Mouse (Mus musculus) CH12.LX (cell line): ENCODE results near the gene Cdk14. TPM values are rescaled to one million over a fixed set of nuclear protein-coding genes. Genes with fewer than 3 reads are reported as not detected.

Source experiments
- DNase-seq: peaks from one replicate; pipeline ENCODE4 v3.0.0-alpha.2; 2013; ENCODE audit errors: extremely low read depth
- H3K27ac ChIP-seq: 2 replicates; pipeline ENCODE4 v1.5.1; 2012; ENCODE audit warnings: low read depth, mild to moderate bottlenecking, control low read depth, moderate library complexity; ENCODE audit not compliant: insufficient read depth
- H3K27me3 ChIP-seq: replicated peaks from 2 replicates; pipeline ENCODE3; 2012; ENCODE audit warnings: inconsistent platforms
- H3K36me3 ChIP-seq, 2 experiments: replicated peaks in 1 of 2; 2 replicates each; pipeline versions ENCODE3 to v1.6.1; 2012; ENCODE audit warnings: inconsistent platforms in 1 of 2, low read length in 1 of 2, mild to moderate bottlenecking in 1 of 2, mixed read lengths in 1 of 2, moderate library complexity in 1 of 2; ENCODE audit not compliant: control insufficient read depth in 1 of 2, insufficient read depth in 1 of 2
- H3K4me1 ChIP-seq, 2 experiments: 2 replicates each; pipeline ENCODE4 v1.6.1; 2012; ENCODE audit warnings: inconsistent platforms in 1 of 2, moderate library complexity in 1 of 2; ENCODE audit not compliant: insufficient read depth in 2 of 2, control insufficient read depth in 1 of 2
- H3K4me2 ChIP-seq: 2 replicates; pipeline ENCODE4 v1.6.1; 2012; ENCODE audit warnings: low read depth, mild to moderate bottlenecking, control low read depth; ENCODE audit not compliant: poor library complexity, insufficient read depth, severe bottlenecking
- H3K4me3 ChIP-seq, 3 experiments: fragments of 150-350 bp in 1 of 3; sonication (generic) in 1 of 3; replicated peaks in 1 of 3; 2 replicates each; pipeline versions ENCODE3 to v1.5.1; 2011 to 2012; ENCODE audit warnings: low read depth in 2 of 3, low read length in 2 of 3, mild to moderate bottlenecking in 2 of 3, moderate library complexity in 2 of 3, control low read depth in 1 of 3, improper control_type of control experiment in 1 of 3, inconsistent platforms in 1 of 3, mixed read lengths in 1 of 3; ENCODE audit not compliant: poor library complexity in 1 of 3
- H3K79me2 ChIP-seq: replicated peaks from 2 replicates; pipeline ENCODE4 v1.6.1; 2012; ENCODE audit warnings: mild to moderate bottlenecking, moderate library complexity; ENCODE audit not compliant: control insufficient read depth, poor library complexity, insufficient read depth, severe bottlenecking; ENCODE audit errors: extremely low read depth
- H3K9ac ChIP-seq: 2 replicates; pipeline ENCODE4 v1.6.1; 2012; ENCODE audit warnings: low read depth, mild to moderate bottlenecking, control low read depth, moderate library complexity; ENCODE audit not compliant: insufficient read depth
- H3K9me3 ChIP-seq: replicated peaks from 2 replicates; pipeline ENCODE3; 2012; ENCODE audit warnings: low read length, inconsistent platforms, mixed read lengths
- CTCF ChIP-seq, 2 experiments: IDR thresholded peaks in 1 of 2; conservative IDR thresholded peaks in 1 of 2; 2 replicates each; pipeline ENCODE4 v1.5.1; 2011 to 2012; ENCODE audit warnings: low read depth in 2 of 2, low read length in 2 of 2, improper control_type of control experiment in 1 of 2, inconsistent platforms in 1 of 2, mild to moderate bottlenecking in 1 of 2, moderate library complexity in 1 of 2
- ELF1 ChIP-seq: IDR thresholded peaks from 2 replicates; pipeline ENCODE4 v1.6.1; 2014; ENCODE audit warnings: low read depth, mild to moderate bottlenecking, inconsistent platforms, low read length, improper control_type of control experiment
- EP300 ChIP-seq: IDR thresholded peaks from 2 replicates; pipeline ENCODE4 v1.6.1; 2011; ENCODE audit warnings: low read length, improper control_type of control experiment
- ETS1 ChIP-seq: conservative IDR thresholded peaks from 2 replicates; pipeline ENCODE4 v1.6.1; 2012; ENCODE audit warnings: low read depth, mild to moderate bottlenecking, inconsistent platforms, low read length, improper control_type of control experiment, moderate library complexity
- KAT2A ChIP-seq: IDR thresholded peaks from 2 replicates; pipeline ENCODE4 v1.6.1; 2012; ENCODE audit warnings: low read length, improper control_type of control experiment, inconsistent platforms; ENCODE audit not compliant: insufficient replicate concordance
- MAFK ChIP-seq: IDR thresholded peaks from 2 replicates; pipeline ENCODE4 v1.6.1; 2011; ENCODE audit warnings: low read length, improper control_type of control experiment; ENCODE audit not compliant: insufficient replicate concordance
- MAX ChIP-seq: IDR thresholded peaks from 2 replicates; pipeline ENCODE4 v1.6.1; 2011; ENCODE audit warnings: low read length, improper control_type of control experiment
- MAZ ChIP-seq: IDR thresholded peaks from 2 replicates; pipeline ENCODE4 v1.6.1; 2012; ENCODE audit warnings: low read depth, mild to moderate bottlenecking, inconsistent platforms, low read length, improper control_type of control experiment, moderate library complexity
- MEF2A ChIP-seq: IDR thresholded peaks from 2 replicates; pipeline ENCODE4 v1.6.1; 2014; ENCODE audit warnings: low read depth, mild to moderate bottlenecking, inconsistent platforms, low read length, improper control_type of control experiment, borderline replicate concordance
- MXI1 ChIP-seq: IDR thresholded peaks from 2 replicates; pipeline ENCODE4 v1.6.1; 2011; ENCODE audit warnings: mild to moderate bottlenecking, low read depth, low read length, improper control_type of control experiment
- MYC ChIP-seq: IDR thresholded peaks from 2 replicates; pipeline ENCODE4 v1.6.1; 2011; ENCODE audit warnings: low read depth, mild to moderate bottlenecking, improper control_type of control experiment, low read length
- NELFE ChIP-seq: IDR thresholded peaks from 2 replicates; pipeline ENCODE4 v1.6.1; 2011; ENCODE audit warnings: low read depth, low read length, improper control_type of control experiment
- POLR2A ChIP-seq: IDR thresholded peaks from 2 replicates; pipeline ENCODE4 v1.6.1; 2011; ENCODE audit warnings: low read depth, mild to moderate bottlenecking, improper control_type of control experiment, low read length
- POLR2AphosphoS2 ChIP-seq: IDR thresholded peaks from 2 replicates; pipeline ENCODE4 v1.6.1; 2011; ENCODE audit warnings: low read depth, low read length, improper control_type of control experiment
- UBTF ChIP-seq: IDR thresholded peaks from 2 replicates; pipeline ENCODE4 v1.6.1; 2012; ENCODE audit warnings: low read depth, mild to moderate bottlenecking, inconsistent platforms, low read length, improper control_type of control experiment, moderate library complexity
- USF1 ChIP-seq: IDR thresholded peaks from 2 replicates; pipeline ENCODE4 v1.6.1; 2014; ENCODE audit warnings: low read depth, mild to moderate bottlenecking, inconsistent platforms, low read length, improper control_type of control experiment
- USF2 ChIP-seq: conservative IDR thresholded peaks from 2 replicates; pipeline ENCODE4 v1.6.1; 2011; ENCODE audit warnings: low read depth, low read length, improper control_type of control experiment
- ZC3H11A ChIP-seq: IDR thresholded peaks from 2 replicates; pipeline ENCODE4 v1.6.1; 2012; ENCODE audit warnings: low read depth, mild to moderate bottlenecking, inconsistent platforms, low read length, improper control_type of control experiment
- ZKSCAN1 ChIP-seq: IDR thresholded peaks from 2 replicates; pipeline ENCODE4 v1.6.1; 2012; ENCODE audit warnings: low read depth, inconsistent platforms, low read length, improper control_type of control experiment, borderline replicate concordance
- ZMIZ1 ChIP-seq: IDR thresholded peaks from 2 replicates; pipeline ENCODE4 v1.6.1; 2012; ENCODE audit warnings: low read depth, mild to moderate bottlenecking, inconsistent platforms, low read length, improper control_type of control experiment
- ZNF384 ChIP-seq: IDR thresholded peaks from 2 replicates; pipeline ENCODE4 v1.6.1; 2012; ENCODE audit warnings: low read depth, low read length, improper control_type of control experiment, inconsistent platforms
- dilution Hi-C: fragments of 300-500 bp; cut with MboI; formaldehyde crosslinking; loops from 2 replicates; pipeline ENCODE4 v1.14.3; 2020; ENCODE audit warnings: low sequenced_read_pairs; ENCODE audit not compliant: extremely low pct_unique_long_range_greater_than_20kb, extremely low pct_ligation_motif_present
- in situ Hi-C: fragments of 300-500 bp; cut with MboI; formaldehyde crosslinking; loops from 3 replicates; pipeline ENCODE4 v1.14.3; 2019; ENCODE audit warnings: low sequenced_read_pairs, low pct_ligation_motif_present, low pct_unique_long_range_greater_than_20kb, mixed read lengths
- polyA plus RNA-seq: library from polyadenylated mRNA; unstranded; fragments of >175 nt; gene quantifications from 2 replicates; pipeline ENCODE4 v1.2.1, GENCODE M21; 2012; ENCODE audit warnings: low read depth; ENCODE audit not compliant: insufficient read length
- total RNA-seq, 2 experiments: library from RNA; depleted of rRNA; stranded (reverse); fragments of 300-350 nt in 1 of 2; fragments of >200 nt in 1 of 2; gene quantifications; 2 replicates each; pipeline ENCODE4 v1.2.3; 2012 to 2014

Cdk14 gene
- total and polyA plus RNA-seq, 3 experiments, result 3.7 to 12.0 (median 8.9) TPM

DNA sequence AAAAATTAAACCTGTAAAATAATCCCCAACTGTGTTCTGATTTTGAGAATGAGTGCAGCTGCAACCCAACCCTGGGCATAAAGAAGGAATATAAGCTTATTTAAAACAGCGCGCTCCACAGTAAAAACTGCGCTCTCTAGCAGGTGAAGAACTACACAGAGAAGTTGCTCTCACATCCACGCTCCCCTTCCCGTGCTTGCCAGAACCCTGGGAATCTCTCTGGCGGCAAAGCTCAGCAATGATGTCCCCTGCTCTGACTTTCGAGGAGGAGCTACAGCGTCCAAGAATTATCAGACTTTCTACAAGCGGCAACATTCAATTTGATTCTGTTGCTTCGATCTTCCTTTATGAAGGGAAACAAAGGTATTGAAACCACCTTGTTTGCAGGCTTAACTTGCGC is 387.7 kb downstream of the Cdk14 start:
- TF ChIP-seq ETS1 (no peak), CTCF (conservative IDR thresholded peaks at IDR 0.05 in 1 of 2, IDR thresholded peaks at IDR 0.05 in 1 of 2; ENCODE audit: low read depth in 2 of 2, low read length in 2 of 2) (no peak), ZMIZ1 (no peak), USF2 (no peak), POLR2A (no peak), MAFK (no peak), POLR2AphosphoS2 (no peak), UBTF (no peak)
- Histone ChIP-seq H3K27ac (no peak overlapping the region), H3K4me1 (no peaks in the 10 kb centered on the region), H3K9ac (no peak overlapping the region), H3K4me2 (no peak overlapping the region), H3K79me2 (no peaks in the 10 kb centered on the region), H3K4me3 (no peak overlapping the region), H3K27me3 (no peaks in the 10 kb centered on the region), H3K9me3 (no peaks in the 10 kb centered on the region), H3K36me3 (peaks cover 0 to 7% of the 10 kb centered on the region in 2 experiments)
- dilution Hi-C loops, result no loop called here
- in situ Hi-C loops, result no loop called here
- DNase-seq, result no peak

DNA sequence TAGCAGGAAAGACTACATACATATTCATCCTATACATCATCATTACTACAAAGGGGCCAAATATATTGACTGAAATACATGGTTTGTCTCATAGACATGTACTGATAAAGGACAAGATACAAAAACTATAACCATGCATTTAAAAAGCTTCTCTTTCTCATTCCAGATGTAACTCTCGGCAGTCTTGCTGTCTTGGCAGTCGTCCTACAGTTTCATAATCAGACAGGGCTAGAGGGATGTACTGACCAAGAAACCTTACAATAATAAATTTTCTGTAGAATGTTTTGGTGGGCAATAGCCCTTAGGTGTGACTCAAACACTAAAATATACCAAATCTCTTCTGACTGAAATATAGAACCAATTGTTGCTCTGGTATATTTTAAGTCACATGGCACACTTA is 389.7 kb downstream of the Cdk14 start:
- Histone ChIP-seq H3K36me3 (peaks cover 0 to 5% of the 10 kb centered on the region in 2 experiments), H3K4me2 (no peak overlapping the region), H3K4me3 (no peak overlapping the region), H3K79me2 (no peaks in the 10 kb centered on the region), H3K4me1 (no peaks in the 10 kb centered on the region), H3K9ac (no peak overlapping the region), H3K27me3 (no peaks in the 10 kb centered on the region), H3K27ac (no peak overlapping the region), H3K9me3 (no peaks in the 10 kb centered on the region)
- DNase-seq, result no peak
- dilution Hi-C loops, result no loop called here
- no peak for TF ChIP-seq MYC
- in situ Hi-C loops, result no loop called here

DNA sequence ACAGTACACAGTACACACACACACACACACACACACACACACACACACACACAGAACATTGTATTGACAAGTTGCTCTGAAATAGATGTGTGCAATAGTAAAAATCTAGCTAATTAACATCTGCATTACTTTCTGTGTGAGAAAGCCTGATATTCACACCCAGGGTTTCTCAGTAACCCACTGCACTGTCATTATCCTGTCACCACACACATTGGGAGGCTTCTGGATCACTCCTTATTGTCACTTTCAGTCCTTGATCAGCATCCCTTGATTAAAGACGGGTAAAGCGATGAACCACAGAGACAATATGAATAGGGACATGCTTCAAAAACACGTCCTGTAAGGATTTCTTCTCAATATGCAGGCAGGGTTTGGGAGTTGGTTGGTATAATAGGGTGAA is 401.2 kb downstream of the Cdk14 start:
- no peak for TF ChIP-seq EP300
- TF ChIP-seq USF1, result no peak
- TF ChIP-seq MEF2A, result no peak
- no peak for TF ChIP-seq POLR2A
- no peak for TF ChIP-seq MYC
- no peak for TF ChIP-seq MAZ
- TF ChIP-seq KAT2A, result no peak
- TF ChIP-seq CTCF (conservative IDR thresholded peaks at IDR 0.05 in 1 of 2, IDR thresholded peaks at IDR 0.05 in 1 of 2; ENCODE audit: low read depth in 2 of 2, low read length in 2 of 2), result no peak
- TF ChIP-seq NELFE, result no peak
- no peak for TF ChIP-seq ZC3H11A
- no peak for TF ChIP-seq ELF1
- TF ChIP-seq MAX, result no peak
- TF ChIP-seq ZKSCAN1, result no peak
- TF ChIP-seq ZNF384, result no peak
- no peak for TF ChIP-seq MXI1
- no peak overlapping the region for H3K4me3 ChIP-seq
- no peak overlapping the region for H3K9ac ChIP-seq
- peaks cover 0 to 14% of the 10 kb centered on the region in 2 experiments; a peak in 1 of 4 replicates for H3K4me1 ChIP-seq
- H3K9me3 ChIP-seq, result no peaks in the 10 kb centered on the region
- H3K4me2 ChIP-seq, result no peak overlapping the region
- H3K27me3 ChIP-seq, result no peaks in the 10 kb centered on the region
- no peak for DNase-seq
- H3K27ac ChIP-seq, result no peak overlapping the region
- in situ Hi-C loops (no loop called here), dilution Hi-C loops (no loop called here)
- peaks cover 0 to 2% of the 10 kb centered on the region in 2 experiments for H3K36me3 ChIP-seq
- no peaks in the 10 kb centered on the region for H3K79me2 ChIP-seq
